Mouse (Mus musculus) bone marrow, adult 2 months (tissue): ENCODE results near the gene Parva.

ENCODE experiments used
- CTCF ChIP-seq: fragments of 200-500 bp; IDR thresholded peaks from 2 replicates; pipeline ENCODE4 v1.5.1; 2011; ENCODE audit warnings: low read length, control low read depth; ENCODE audit not compliant: control insufficient read depth, insufficient read depth
- POLR2A ChIP-seq: fragments of 200-500 bp; IDR thresholded peaks from 2 replicates; pipeline ENCODE4 v1.6.1; 2011; ENCODE audit warnings: low read depth, mild to moderate bottlenecking, control low read depth, low read length, borderline replicate concordance; ENCODE audit not compliant: control insufficient read depth

- TF ChIP-seq POLR2A (no peak), CTCF (no peak)
Observed at GRCm38 (mm10) chr7:112526226-112526625, 98.9 kb downstream of the Parva start.
